Mouse (Mus musculus): Measurements from ENCODE around the gene Trim3. TPM values are rescaled to one million over a fixed set of nuclear protein-coding genes. Genes with fewer than 3 reads are reported as not detected.

Trim3 gene
- polyA plus RNA-seq, 1 experiment from 2014 or later, result 41.3 TPM

Other genes starting within 250 kb of the Trim3 start
- 41.8 and 48.3 TPM in 2 replicates for gene Fam160a2, start 233.5 kb downstream of the Trim3 start, polyA plus RNA-seq (2015; fragmentation: Nextera tagmentation; extraction: Ambion mirVana)
- gene Cnga4, start 229.0 kb downstream of the Trim3 start, polyA plus RNA-seq (2015; fragmentation: Nextera tagmentation; extraction: Ambion mirVana), result 0.10 TPM in 1 of 2 replicates, not detected in the other
- gene Cckbr, start 207.8 kb downstream of the Trim3 start, polyA plus RNA-seq (2015; fragmentation: Nextera tagmentation; extraction: Ambion mirVana), result 0.48 and 0.52 TPM in 2 replicates
- 72.5 and 73.3 TPM in 2 replicates for gene Cavin3, start 151.3 kb downstream of the Trim3 start, polyA plus RNA-seq (2015; fragmentation: Nextera tagmentation; extraction: Ambion mirVana)
- 36.7 and 37.1 TPM in 2 replicates for gene Smpd1, start 79.2 kb downstream of the Trim3 start, polyA plus RNA-seq (2015; fragmentation: Nextera tagmentation; extraction: Ambion mirVana)
- 59.9 and 62.3 TPM in 2 replicates for gene Apbb1, start 51.9 kb downstream of the Trim3 start, polyA plus RNA-seq (2015; fragmentation: Nextera tagmentation; extraction: Ambion mirVana)
- gene Hpx, start 33.4 kb downstream of the Trim3 start, polyA plus RNA-seq (2015; fragmentation: Nextera tagmentation; extraction: Ambion mirVana), result 0.37 and 3.7 TPM in 2 replicates
- gene Timm10b, start 6.5 kb upstream of the Trim3 start, polyA plus RNA-seq (2015; fragmentation: Nextera tagmentation; extraction: Ambion mirVana), result 161 and 178 TPM in 2 replicates
- 81.4 and 85.5 TPM in 2 replicates for gene Arfip2, start 6.8 kb upstream of the Trim3 start, polyA plus RNA-seq (2015; fragmentation: Nextera tagmentation; extraction: Ambion mirVana)
- 32.4 and 35.2 TPM in 2 replicates for gene Gm45799, start 7.0 kb upstream of the Trim3 start, polyA plus RNA-seq (2015; fragmentation: Nextera tagmentation; extraction: Ambion mirVana)
- 1.1 and 1.6 TPM in 2 replicates for gene Dnhd1, start 17.3 kb upstream of the Trim3 start, polyA plus RNA-seq (2015; fragmentation: Nextera tagmentation; extraction: Ambion mirVana)
- gene Ilk, start 103.0 kb upstream of the Trim3 start, polyA plus RNA-seq (2015; fragmentation: Nextera tagmentation; extraction: Ambion mirVana), result 253 and 273 TPM in 2 replicates
- gene Rrp8, start 103.8 kb upstream of the Trim3 start, polyA plus RNA-seq (2015; fragmentation: Nextera tagmentation; extraction: Ambion mirVana), result 43.4 and 48.9 TPM in 2 replicates
- 126 and 137 TPM in 2 replicates for gene Taf10, start 110.8 kb upstream of the Trim3 start, polyA plus RNA-seq (2015; fragmentation: Nextera tagmentation; extraction: Ambion mirVana)
- 44.0 and 45.8 TPM in 2 replicates for gene Tpp1, start 118.7 kb upstream of the Trim3 start, polyA plus RNA-seq (2015; fragmentation: Nextera tagmentation; extraction: Ambion mirVana)
- 21.0 and 21.5 TPM in 2 replicates for gene Dchs1, start 154.1 kb upstream of the Trim3 start, polyA plus RNA-seq (2015; fragmentation: Nextera tagmentation; extraction: Ambion mirVana)
- 321 and 381 TPM in 2 replicates for gene Mrpl17, start 177.5 kb upstream of the Trim3 start, polyA plus RNA-seq (2015; fragmentation: Nextera tagmentation; extraction: Ambion mirVana)

Data from embryonic facial prominence, embryonic 13.5 days (tissue).